Mouse (Mus musculus): ENCODE results near the gene Sbsn. TPM values are rescaled to one million over a fixed set of nuclear protein-coding genes. Genes with fewer than 3 reads are reported as not detected.
A peak's percentile ranks its signal among the peaks of the same experiment; 100 is the strongest.

Sbsn gene
- polyA plus RNA-seq (2015; fragmentation: Nextera tagmentation; extraction: Ambion mirVana) = 6.7 and 7.3 TPM in 2 replicates

GRCm38 (mm10) chr7:30751086-30751669 is at the start of gene Sbsn:
Gene Sbsn, plus strand, starts transcription at chr7:30751471.
- Histone ChIP-seq H3K27ac (ENCODE audit: low read length) (no peak within 1 kb of the TSS), H3K36me3 (ENCODE audit: insufficient read depth, low read length) (no peaks in the 10 kb centered on the region), H3K9me3 (ENCODE audit: low read length) (no peaks in the 10 kb centered on the region; the same call in 1 of the 2 replicates), H3K4me3 (ENCODE audit: low read depth, low read length) (no peak within 1 kb of the TSS), H3K27me3 (replicated peaks; ENCODE audit: insufficient read depth, low read length) (no peaks in the 10 kb centered on the region), H3K9ac (replicated peaks; ENCODE audit: low read depth) (no peak within 1 kb of the TSS), H3K4me2 (replicated peaks; ENCODE audit: low read depth, low read length) (no peak within 1 kb of the TSS), H3K4me1 (ENCODE audit: insufficient read depth, low read depth, low read length) (no peaks in the 10 kb centered on the region; the same call in 1 of the 2 replicates)
- TF ChIP-seq EP300 (IDR thresholded peaks at IDR 0.05) = no peak
- TF ChIP-seq CTCF (IDR thresholded peaks at IDR 0.05) = no peak
- DNase-seq (ENCODE audit: low spot score) (peak; percentile 47), ATAC-seq (no peak)
- WGBS = 37% methylated on average over 5 of the region's 5 CpGs

GRCm38 (mm10) chr7:30706214-30706882 is 44.9 kb upstream of the Sbsn start:
- no peak overlapping the region for H3K4me3 ChIP-seq (ENCODE audit: low read depth, low read length)
- ATAC-seq (no peak), DNase-seq (ENCODE audit: low spot score) (no peak)
- no peaks in the 10 kb centered on the region for H3K36me3 ChIP-seq (ENCODE audit: insufficient read depth, low read length)
- H3K9me3 ChIP-seq (ENCODE audit: low read length) = no peaks in the 10 kb centered on the region
- TF ChIP-seq CTCF (IDR thresholded peaks at IDR 0.05) (no peak), EP300 (IDR thresholded peaks at IDR 0.05) (no peak)
- no peak overlapping the region for H3K27ac ChIP-seq (ENCODE audit: low read length)
- 40% methylated on average over 7 of the region's 8 CpGs for WGBS
- no peak overlapping the region for H3K4me2 ChIP-seq (replicated peaks; ENCODE audit: low read depth, low read length)
- no peak overlapping the region for H3K9ac ChIP-seq (replicated peaks; ENCODE audit: low read depth)
- no peaks in the 10 kb centered on the region for H3K27me3 ChIP-seq (replicated peaks; ENCODE audit: insufficient read depth, low read length)
- H3K4me1 ChIP-seq (ENCODE audit: insufficient read depth, low read depth, low read length) = no peaks in the 10 kb centered on the region

- Histone ChIP-seq H3K27me3 (replicated peaks; ENCODE audit: insufficient read depth, low read length) (no peaks in the 10 kb centered on the region), H3K4me3 (ENCODE audit: low read depth, low read length) (no peak overlapping the region), H3K9me3 (ENCODE audit: low read length) (no peaks in the 10 kb centered on the region), H3K9ac (replicated peaks; ENCODE audit: low read depth) (no peak overlapping the region), H3K36me3 (ENCODE audit: insufficient read depth, low read length) (no peaks in the 10 kb centered on the region), H3K4me1 (ENCODE audit: insufficient read depth, low read depth, low read length) (no peaks in the 10 kb centered on the region), H3K27ac (ENCODE audit: low read length) (no peak overlapping the region), H3K4me2 (replicated peaks; ENCODE audit: low read depth, low read length) (no peak overlapping the region)
- DNase-seq (ENCODE audit: low spot score) = peak; percentile 42
- ATAC-seq = peak; percentile 68
- TF ChIP-seq CTCF (IDR thresholded peaks at IDR 0.05) (no peak), EP300 (IDR thresholded peaks at IDR 0.05) (peak; percentile 38; the same call in 1 of the 2 replicates)
- 46% methylated on average over 1 of the region's 1 CpGs for WGBS
Observed at GRCm38 (mm10) chr7:30707441-30707840, 43.8 kb upstream of the Sbsn start.

GRCm38 (mm10) chr7:30711942-30712341 is 39.3 kb upstream of the Sbsn start, which contains the start of gene Atp4a:
Gene Atp4a, plus strand, starts transcription at chr7:30712209.
- H3K9ac ChIP-seq (replicated peaks; ENCODE audit: low read depth) = no peak within 1 kb of the TSS
- no peak for TF ChIP-seq CTCF (IDR thresholded peaks at IDR 0.05)
- no peak for TF ChIP-seq EP300 (IDR thresholded peaks at IDR 0.05)
- DNase-seq (ENCODE audit: low spot score) (no peak), ATAC-seq (no peak)
- no peaks in the 10 kb centered on the region for H3K27me3 ChIP-seq (replicated peaks; ENCODE audit: insufficient read depth, low read length)
- H3K27ac ChIP-seq (ENCODE audit: low read length) = no peak within 1 kb of the TSS
- no peaks in the 10 kb centered on the region for H3K4me1 ChIP-seq (ENCODE audit: insufficient read depth, low read depth, low read length)
- no peaks in the 10 kb centered on the region for H3K36me3 ChIP-seq (ENCODE audit: insufficient read depth, low read length)
- 76% methylated on average over 3 of the region's 3 CpGs for WGBS
- no peak within 1 kb of the TSS for H3K4me3 ChIP-seq (ENCODE audit: low read depth, low read length)
- no peaks in the 10 kb centered on the region for H3K9me3 ChIP-seq (ENCODE audit: low read length)
- H3K4me2 ChIP-seq (replicated peaks; ENCODE audit: low read depth, low read length) = no peak within 1 kb of the TSS

- WGBS = 3% methylated on average over 43 of the region's 43 CpGs
- peak; percentile 78 for DNase-seq (ENCODE audit: low spot score)
- no peaks in the 10 kb centered on the region for H3K36me3 ChIP-seq (ENCODE audit: insufficient read depth, low read length)
- H3K9ac ChIP-seq (replicated peaks; ENCODE audit: low read depth) = no peak overlapping the region
- TF ChIP-seq EP300 (IDR thresholded peaks at IDR 0.05) (no peak), CTCF (IDR thresholded peaks at IDR 0.05) (no peak)
- no peaks in the 10 kb centered on the region for H3K9me3 ChIP-seq (ENCODE audit: low read length)
- peak overlapping the region; percentile 44 for H3K4me2 ChIP-seq (replicated peaks; ENCODE audit: low read depth, low read length)
- H3K4me1 ChIP-seq (ENCODE audit: insufficient read depth, low read depth, low read length) = no peaks in the 10 kb centered on the region
- ATAC-seq = peak; percentile 92
- 0 out of 2 replicates have a peak overlapping the region, but pooled peaks have one; percentile 3 for H3K4me3 ChIP-seq (ENCODE audit: low read depth, low read length)
- no peak overlapping the region for H3K27ac ChIP-seq (ENCODE audit: low read length)
- H3K27me3 ChIP-seq (replicated peaks; ENCODE audit: insufficient read depth, low read length) = no peaks in the 10 kb centered on the region
Observed at GRCm38 (mm10) chr7:30717006-30717715, 34.1 kb upstream of the Sbsn start.

- Histone ChIP-seq H3K4me3 (ENCODE audit: low read depth, low read length) (0 out of 2 replicates have a peak overlapping the region, but pooled peaks have one; percentile 3), H3K4me1 (ENCODE audit: insufficient read depth, low read depth, low read length) (no peaks in the 10 kb centered on the region), H3K9me3 (ENCODE audit: low read length) (no peaks in the 10 kb centered on the region), H3K4me2 (replicated peaks; ENCODE audit: low read depth, low read length) (peak overlapping the region; percentile 44), H3K27me3 (replicated peaks; ENCODE audit: insufficient read depth, low read length) (no peaks in the 10 kb centered on the region), H3K27ac (ENCODE audit: low read length) (no peak overlapping the region), H3K9ac (replicated peaks; ENCODE audit: low read depth) (no peak overlapping the region), H3K36me3 (ENCODE audit: insufficient read depth, low read length) (no peaks in the 10 kb centered on the region)
- ATAC-seq (no peak), DNase-seq (ENCODE audit: low spot score) (no peak)
- WGBS = 11% methylated on average over 14 of the region's 14 CpGs
- peak; percentile 27 for TF ChIP-seq CTCF (IDR thresholded peaks at IDR 0.05)
- no peak for TF ChIP-seq EP300 (IDR thresholded peaks at IDR 0.05)
Observed at GRCm38 (mm10) chr7:30717716-30718046, 33.6 kb upstream of the Sbsn start.
